Mouse (Mus musculus) myocyte (in vitro differentiated cells): ENCODE measurements around the gene Nodal. TPM values are rescaled to one million over a fixed set of nuclear protein-coding genes. Genes with fewer than 3 reads are reported as not detected.

Experiments used
- H3K27me3 ChIP-seq: one replicate; pipeline ENCODE4 v1.6.1; 2011; ENCODE audit not compliant: control insufficient read depth, insufficient read depth, insufficient read length
- H3K36me3 ChIP-seq: one replicate; pipeline ENCODE4 v1.6.1; 2011; ENCODE audit not compliant: control insufficient read depth, insufficient read depth
- H3K4me2 ChIP-seq: one replicate; pipeline ENCODE4 v1.6.1; 2011; ENCODE audit warnings: low read depth, control low read depth
- H3K4me3 ChIP-seq: one replicate; pipeline ENCODE4 v1.5.1; 2011; ENCODE audit warnings: mild to moderate bottlenecking, control low read depth, moderate library complexity
- H3K79me2 ChIP-seq: one replicate; pipeline ENCODE4 v1.6.1; 2011; ENCODE audit not compliant: control insufficient read depth, insufficient read depth
- H3ac ChIP-seq: one replicate; pipeline ENCODE4 v1.6.1; 2011; ENCODE audit not compliant: control insufficient read depth, insufficient read length
- CEBPB ChIP-seq: IDR thresholded peaks from 2 replicates; pipeline ENCODE4 v1.6.1; 2011; ENCODE audit warnings: mild to moderate bottlenecking, moderate library complexity; ENCODE audit not compliant: poor library complexity, insufficient read depth, severe bottlenecking
- E2F4 ChIP-seq: IDR thresholded peaks from one replicate; pipeline ENCODE4 v1.6.1; 2011; ENCODE audit warnings: mild to moderate bottlenecking, control low read depth, moderate library complexity; ENCODE audit not compliant: insufficient read depth
- MAX ChIP-seq: IDR thresholded peaks from one replicate; pipeline ENCODE4 v1.6.1; 2011; ENCODE audit warnings: low read depth, mild to moderate bottlenecking, control low read depth
- MYOD1 ChIP-seq, 3 experiments: IDR thresholded peaks; one replicate each; pipeline ENCODE4 v1.6.1; 2011; ENCODE audit warnings: control low read depth in 2 of 3, low read depth in 2 of 3, mild to moderate bottlenecking in 2 of 3, moderate library complexity in 1 of 3; ENCODE audit not compliant: insufficient read length in 2 of 3, control insufficient read depth in 1 of 3
- MYOG ChIP-seq, 3 experiments: IDR thresholded peaks; one replicate each; pipeline ENCODE4 v1.6.1; 2011; ENCODE audit warnings: control low read depth in 2 of 3, low read depth in 2 of 3, mild to moderate bottlenecking in 2 of 3; ENCODE audit not compliant: insufficient read length in 2 of 3, control insufficient read depth in 1 of 3, insufficient read depth in 1 of 3
- POLR2A ChIP-seq: IDR thresholded peaks from one replicate; pipeline ENCODE4 v1.6.1; 2011; ENCODE audit warnings: low read depth, mild to moderate bottlenecking, control low read depth, moderate library complexity; ENCODE audit not compliant: insufficient read length
- POLR2AphosphoS2 ChIP-seq: IDR thresholded peaks from one replicate; pipeline ENCODE4 v1.6.1; 2011; ENCODE audit warnings: low read depth, control low read depth; ENCODE audit not compliant: insufficient read length
- REST ChIP-seq: IDR thresholded peaks from one replicate; pipeline ENCODE4 v1.6.1; 2011; ENCODE audit warnings: mild to moderate bottlenecking, control low read depth, moderate library complexity; ENCODE audit not compliant: insufficient read depth, insufficient read length
- SRF ChIP-seq: IDR thresholded peaks from one replicate; pipeline ENCODE4 v1.6.1; 2011; ENCODE audit warnings: low read depth; ENCODE audit not compliant: control insufficient read depth, insufficient read length
- TCF12 ChIP-seq: IDR thresholded peaks from one replicate; pipeline ENCODE4 v1.6.1; 2011; ENCODE audit warnings: mild to moderate bottlenecking, control low read depth; ENCODE audit not compliant: poor library complexity, insufficient read depth, severe bottlenecking
- TCF3 ChIP-seq: IDR thresholded peaks from one replicate; pipeline ENCODE4 v1.6.1; 2011; ENCODE audit warnings: low read depth, control low read depth; ENCODE audit not compliant: insufficient read length
- USF1 ChIP-seq: IDR thresholded peaks from one replicate; pipeline ENCODE4 v1.6.1; 2011; ENCODE audit warnings: low read depth, mild to moderate bottlenecking, control low read depth, moderate library complexity
- polyA plus RNA-seq: library from polyadenylated mRNA; unstranded; fragments of >200 nt; fragmentation: generic; extraction: Trizol; gene quantifications from one replicate; pipeline ENCODE4 v1.2.1, GENCODE M21; 2012; ENCODE audit warnings: missing spikeins

Nodal gene
- polyA plus RNA-seq, 1 experiment, result 0.01 TPM

DNA sequence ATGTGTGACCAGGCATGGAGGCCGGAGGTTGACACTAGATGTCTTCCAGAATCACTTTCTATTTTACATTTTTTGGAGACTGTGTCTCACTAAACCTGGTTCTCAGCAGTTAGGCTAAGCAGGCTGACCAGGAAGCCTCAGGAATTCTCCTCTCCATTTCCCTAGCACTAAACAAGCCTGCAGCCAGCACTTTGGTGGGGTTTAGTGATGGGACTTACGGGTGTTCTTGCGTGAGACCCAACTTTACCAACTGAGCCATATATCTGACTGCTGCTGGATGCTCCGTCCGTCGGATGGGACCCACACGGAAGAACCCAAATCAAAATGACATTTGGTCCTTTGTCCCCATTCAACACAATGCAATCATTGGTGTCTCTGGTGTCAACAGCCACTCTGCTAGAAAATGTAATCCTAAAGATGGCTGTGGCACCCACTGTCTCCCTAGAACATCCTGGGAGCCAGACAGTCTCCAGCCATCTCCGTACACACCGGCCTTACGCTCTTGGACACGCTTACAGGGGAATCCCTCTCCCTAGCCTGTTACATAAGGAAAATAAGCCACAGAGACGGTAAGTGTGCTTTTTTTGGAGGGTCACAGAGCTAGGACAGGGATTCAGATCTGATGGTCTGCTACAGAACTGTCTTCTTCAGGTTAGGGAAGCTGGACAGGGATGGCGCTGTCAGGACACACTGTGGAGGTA lies 38.3 kb upstream of the Nodal start:
- peaks cover 5% of the 10 kb centered on the region for H3K79me2 ChIP-seq
- no peaks in the 10 kb centered on the region for H3K27me3 ChIP-seq
- TF ChIP-seq POLR2AphosphoS2 (no peak), USF1 (no peak), MYOD1 (IDR thresholded peaks at IDR 0.05; ENCODE audit: control insufficient read depth in 1 of 3, insufficient read length in 2 of 3, low read depth in 2 of 3) (no peak), REST (no peak), CEBPB (no peak), MYOG (IDR thresholded peaks at IDR 0.05; ENCODE audit: control insufficient read depth in 1 of 3, insufficient read depth in 1 of 3, insufficient read length in 2 of 3, low read depth in 2 of 3) (no peak), E2F4 (no peak), TCF3 (no peak), POLR2A (no peak), TCF12 (no peak)
- H3K4me3 ChIP-seq, result no peak overlapping the region
- H3ac ChIP-seq, result no peak overlapping the region
- H3K36me3 ChIP-seq, result no peaks in the 10 kb centered on the region
- H3K4me2 ChIP-seq, result peak overlapping the region; percentile 25

DNA sequence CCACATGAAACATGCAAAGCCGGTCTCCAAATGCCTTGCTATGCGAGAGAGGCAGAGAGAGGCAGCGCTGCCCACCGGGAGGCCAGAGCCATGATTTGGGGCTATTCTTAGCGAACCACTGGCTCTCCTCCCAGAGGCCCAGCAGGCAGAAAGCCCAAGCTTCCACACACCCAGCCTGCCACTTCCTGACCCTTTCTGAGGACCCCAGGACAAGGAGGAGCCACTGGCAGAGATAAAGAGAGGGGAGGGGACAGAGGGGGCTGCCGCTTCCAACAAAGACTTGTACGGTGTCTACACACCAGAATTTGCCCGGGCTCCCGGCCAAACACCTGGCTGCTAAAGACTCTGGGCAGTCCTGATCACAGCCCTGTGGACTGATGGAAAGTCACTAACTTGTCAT lies 37.6 kb upstream of the Nodal start:
- peak overlapping the region; percentile 25 for H3K4me2 ChIP-seq
- H3K79me2 ChIP-seq, result peaks cover 5% of the 10 kb centered on the region
- H3K4me3 ChIP-seq, result no peak overlapping the region
- no peak overlapping the region for H3ac ChIP-seq
- no peaks in the 10 kb centered on the region for H3K27me3 ChIP-seq
- no peak for TF ChIP-seq MYOG (IDR thresholded peaks at IDR 0.05; ENCODE audit: control insufficient read depth in 1 of 3, insufficient read depth in 1 of 3, insufficient read length in 2 of 3, low read depth in 2 of 3)
- TF ChIP-seq POLR2AphosphoS2, result no peak
- no peaks in the 10 kb centered on the region for H3K36me3 ChIP-seq

DNA sequence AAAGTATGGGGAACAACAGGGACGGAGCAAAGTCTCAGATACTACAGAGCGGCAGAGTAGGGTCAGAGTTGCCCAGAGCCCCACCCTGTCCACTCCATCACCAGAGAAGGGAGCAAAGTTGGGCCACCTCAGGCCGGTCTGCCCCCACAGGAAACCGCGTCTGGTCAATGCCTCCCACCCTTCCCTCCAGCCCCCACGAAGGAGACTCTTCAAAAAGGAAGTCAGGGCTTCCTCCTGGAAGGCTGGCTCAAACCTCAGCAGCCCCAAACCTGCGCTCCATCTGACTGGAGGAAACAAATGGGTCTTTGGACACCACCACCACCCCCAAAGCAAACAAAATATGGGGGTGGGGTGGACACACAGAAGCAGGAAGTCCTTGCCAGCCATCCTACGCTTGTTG lies 35.9 kb upstream of the Nodal start:
- Histone ChIP-seq H3K4me3 (peak overlapping the region; percentile 62), H3K36me3 (no peaks in the 10 kb centered on the region), H3K79me2 (peaks cover 2% of the 10 kb centered on the region), H3K4me2 (peak overlapping the region; percentile 99), H3K27me3 (no peaks in the 10 kb centered on the region), H3ac (no peak overlapping the region)
- TF ChIP-seq CEBPB (no peak), MYOG (IDR thresholded peaks at IDR 0.05; ENCODE audit: control insufficient read depth in 1 of 3, insufficient read depth in 1 of 3, insufficient read length in 2 of 3, low read depth in 2 of 3) (no peak), MYOD1 (IDR thresholded peaks at IDR 0.05; ENCODE audit: control insufficient read depth in 1 of 3, insufficient read length in 2 of 3, low read depth in 2 of 3) (no peak), E2F4 (no peak), TCF3 (no peak), POLR2A (no peak), USF1 (no peak), POLR2AphosphoS2 (no peak), SRF (no peak), TCF12 (no peak), REST (no peak), MAX (no peak)

DNA sequence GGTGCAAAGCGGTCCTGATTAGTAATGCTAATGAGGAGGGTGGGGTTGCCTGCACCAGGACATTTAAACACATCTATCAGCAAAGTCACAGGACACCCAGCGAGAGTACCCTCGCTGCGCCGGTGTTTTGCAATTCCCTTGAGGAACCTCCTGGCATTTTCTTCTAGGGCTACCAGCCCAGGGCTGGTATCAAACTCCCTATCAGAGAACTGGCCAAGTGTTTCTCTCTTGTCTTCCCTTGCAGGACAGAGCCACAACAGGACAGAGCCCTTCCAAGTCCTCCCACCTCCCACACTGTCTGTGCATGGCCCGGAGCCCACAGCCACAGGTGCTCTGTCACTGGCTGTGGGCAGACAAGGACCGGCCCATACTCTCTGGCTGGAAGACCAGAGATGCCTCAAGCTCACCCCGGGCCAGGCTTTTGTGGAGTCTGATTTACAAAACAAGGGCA lies 35.5 kb upstream of the Nodal start:
- TF ChIP-seq TCF12, result no peak
- no peak for TF ChIP-seq MAX
- no peak for TF ChIP-seq USF1
- peak in 2 of 3 experiments; percentile 29 to 72 for TF ChIP-seq MYOG (IDR thresholded peaks at IDR 0.05; ENCODE audit: control insufficient read depth in 1 of 3, insufficient read depth in 1 of 3, insufficient read length in 2 of 3, low read depth in 2 of 3)
- no peak for TF ChIP-seq SRF
- TF ChIP-seq E2F4, result no peak
- TF ChIP-seq POLR2AphosphoS2, result no peak
- 0 out of 2 replicates have a peak, but pooled peaks have one; percentile 14 for TF ChIP-seq CEBPB
- peak in 2 of 3 experiments; percentile 62 to 75 for TF ChIP-seq MYOD1 (IDR thresholded peaks at IDR 0.05; ENCODE audit: control insufficient read depth in 1 of 3, insufficient read length in 2 of 3, low read depth in 2 of 3)
- TF ChIP-seq REST, result no peak
- no peaks in the 10 kb centered on the region for H3K36me3 ChIP-seq
- H3ac ChIP-seq, result peak overlapping the region; percentile 34
- H3K27me3 ChIP-seq, result no peaks in the 10 kb centered on the region
- H3K4me2 ChIP-seq, result peak overlapping the region; percentile 99
- H3K79me2 ChIP-seq, result no peaks in the 10 kb centered on the region
- peak overlapping the region; percentile 62 for H3K4me3 ChIP-seq
